Mouse (Mus musculus): ENCODE data around the gene Ino80b.
"Not testable (repeated sequence)": the region's sequence is repeated elsewhere in the genome, so short reads cannot be mapped to it uniquely, and the experiment has no call there.

Ino80b gene

GRCm38 (mm10) chr6:83125331-83125730, at the start of gene Ino80b:
Gene Ino80b, minus strand, starts transcription at chr6:83125431.
- no peak for DNase-seq

- no peak for DNase-seq
Measured at GRCm38 (mm10) chr6:83172240-83172920, 47.1 kb upstream of the Ino80b start.

- DNase-seq, result no peak
Measured at GRCm38 (mm10) chr6:83171063-83171462, 45.8 kb upstream of the Ino80b start.

GRCm38 (mm10) chr6:83169872-83170271, 44.6 kb upstream of the Ino80b start:
- peak; percentile 54 for DNase-seq

GRCm38 (mm10) chr6:83166243-83166630, 41.0 kb upstream of the Ino80b start:
- no peak for DNase-seq

- peak; percentile 92 for DNase-seq
Measured at GRCm38 (mm10) chr6:83165607-83166242, 40.5 kb upstream of the Ino80b start, which contains the start of gene Dctn1. Gene Dctn1, plus strand, starts transcription at chr6:83165920.

GRCm38 (mm10) chr6:83165026-83165606, 39.9 kb upstream of the Ino80b start:
- no peak for DNase-seq

- peak; percentile 56 for DNase-seq
Measured at GRCm38 (mm10) chr6:83162701-83163100, 37.5 kb upstream of the Ino80b start.

GRCm38 (mm10) chr6:83161921-83162641, 36.9 kb upstream of the Ino80b start:
- peak; percentile 78 for DNase-seq

GRCm38 (mm10) chr6:83161442-83161841, 36.2 kb upstream of the Ino80b start:
- no peak for DNase-seq

- not testable (repeated sequence) for DNase-seq
Measured at GRCm38 (mm10) chr6:83159456-83159855, 34.2 kb upstream of the Ino80b start.

GRCm38 (mm10) chr6:83156259-83156684, 31.0 kb upstream of the Ino80b start, which contains the start of the genes Wdr54 and 1700003E16Rik:
Gene Wdr54, minus strand, starts transcription at chr6:83156397.
Gene 1700003E16Rik, plus strand, starts transcription at chr6:83156404.
- no peak for DNase-seq

GRCm38 (mm10) chr6:83155552-83156238, 30.5 kb upstream of the Ino80b start:
- DNase-seq, result no peak

- no peak for DNase-seq
Measured at GRCm38 (mm10) chr6:83153485-83153884, 28.3 kb upstream of the Ino80b start.

GRCm38 (mm10) chr6:83153038-83153437, 27.8 kb upstream of the Ino80b start:
- no peak for DNase-seq

- no peak for DNase-seq
Measured at GRCm38 (mm10) chr6:83151721-83152120, 26.5 kb upstream of the Ino80b start.

GRCm38 (mm10) chr6:83147280-83147679, 22.0 kb upstream of the Ino80b start:
- no peak for DNase-seq

GRCm38 (mm10) chr6:83145805-83146204, 20.6 kb upstream of the Ino80b start:
- DNase-seq, result no peak

- DNase-seq, result no peak
Measured at GRCm38 (mm10) chr6:83145209-83145608, 20.0 kb upstream of the Ino80b start.

GRCm38 (mm10) chr6:83142886-83143285, 17.7 kb upstream of the Ino80b start:
- DNase-seq, result no peak

GRCm38 (mm10) chr6:83142211-83142731, 17.0 kb upstream of the Ino80b start:
- DNase-seq, result no peak

- no peak for DNase-seq
Measured at GRCm38 (mm10) chr6:83141636-83142035, 16.4 kb upstream of the Ino80b start.

All from kidney, adult 11 months (tissue).